Mouse (Mus musculus): ENCODE measurements around the gene Pnn.

DNA sequence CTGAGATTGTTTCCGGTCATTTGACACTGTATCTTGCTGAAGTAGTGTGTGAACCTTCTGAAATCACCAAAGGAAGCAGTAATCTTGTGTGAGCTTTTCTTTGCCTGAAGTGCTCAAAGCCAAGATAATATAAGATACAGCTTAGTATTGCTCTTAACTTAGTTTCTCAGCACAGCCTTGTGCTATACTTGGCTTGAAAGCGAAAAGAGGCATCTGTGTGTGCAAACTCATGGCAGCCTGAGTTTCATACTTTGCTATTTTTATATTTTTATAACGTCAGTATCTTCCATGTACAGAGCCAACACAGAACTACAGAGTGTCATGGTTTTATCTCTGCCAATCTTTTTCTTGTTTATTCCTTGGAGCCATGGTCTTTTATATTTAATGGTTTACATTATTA is 50.5 kb downstream of the Pnn start:
- TF ChIP-seq FLI1 (IDR thresholded peaks at IDR 0.05; ENCODE audit: low read length) (no peak), GATA1 (IDR thresholded peaks at IDR 0.05; ENCODE audit: borderline replicate concordance, low read length) (no peak)

All from megakaryocyte, embryonic 14.5 days (primary cell).